Mouse (Mus musculus): Measurements from ENCODE around the gene Olfr419.

DNA sequence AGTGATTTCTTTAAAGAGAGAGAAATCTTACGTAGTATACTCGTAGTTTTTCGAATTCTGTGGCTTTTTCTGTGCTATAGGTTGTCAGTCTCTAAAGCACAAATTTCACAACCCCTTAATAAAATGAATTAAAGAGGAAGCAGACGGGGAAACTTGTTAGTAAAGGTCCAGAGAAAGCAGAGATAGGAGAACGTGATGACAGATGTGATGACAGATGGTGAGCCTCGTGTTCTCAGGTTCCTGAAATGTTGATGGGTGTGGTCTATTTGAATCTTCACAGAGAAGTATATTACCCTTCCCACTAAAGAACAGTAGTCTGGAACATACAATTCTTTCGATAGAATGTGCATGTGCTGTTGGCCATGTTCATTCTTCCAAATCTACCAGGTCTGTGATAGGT is 47.2 kb downstream of the Olfr419 start:
- TF ChIP-seq CTCF (IDR thresholded peaks at IDR 0.05; ENCODE audit: low read depth) (no peak), EP300 (optimal IDR thresholded peaks at IDR 0.05) (no peak)

Data from stomach, postnatal 0 days (tissue).